Mouse (Mus musculus) forebrain, postnatal 0 days (tissue): ENCODE data around the gene Ddx24. TPM values are rescaled to one million over a fixed set of nuclear protein-coding genes. Genes with fewer than 3 reads are reported as not detected.

ENCODE experiments used
- ATAC-seq: fragments of 200-750 bp; cut with Nextera tagmentation; 2 replicates; pipeline ENCODE4 v1.8.0; 2017; ENCODE audit warnings: mild to moderate bottlenecking, moderate library complexity
- DNase-seq: peaks from one replicate; pipeline ENCODE4 v3.0.0-alpha.2; 2015
- H3K27ac ChIP-seq: fragments of 300-500 bp; sonication (generic); 2 replicates; pipeline ENCODE4 v1.5.1; 2014; ENCODE audit warnings: low read depth, mild to moderate bottlenecking, antibody characterized with exemption, low read length, moderate library complexity, mixed read lengths
- H3K27me3 ChIP-seq: fragments of 300-500 bp; sonication (generic); 2 replicates; pipeline ENCODE4 v1.6.1; 2014; ENCODE audit warnings: mild to moderate bottlenecking, low read length, mixed read lengths; ENCODE audit not compliant: insufficient read depth
- H3K36me3 ChIP-seq: fragments of 300-500 bp; sonication (generic); 2 replicates; pipeline ENCODE4 v1.6.1; 2014; ENCODE audit warnings: mild to moderate bottlenecking, moderate library complexity; ENCODE audit not compliant: insufficient read depth
- H3K4me1 ChIP-seq: fragments of 300-500 bp; sonication (generic); 2 replicates; pipeline ENCODE4 v1.6.1; 2014; ENCODE audit warnings: antibody characterized with exemption; ENCODE audit not compliant: insufficient read depth
- H3K4me2 ChIP-seq: fragments of 300-500 bp; sonication (generic); 2 replicates; pipeline ENCODE4 v1.6.1; 2014; ENCODE audit warnings: low read depth, mild to moderate bottlenecking, moderate library complexity
- H3K4me3 ChIP-seq: fragments of 300-500 bp; sonication (generic); 2 replicates; pipeline ENCODE4 v1.5.1; 2014; ENCODE audit warnings: low read depth, low read length, mixed read lengths
- H3K9ac ChIP-seq: fragments of 300-500 bp; sonication (generic); 2 replicates; pipeline ENCODE4 v1.6.1; 2014; ENCODE audit warnings: mild to moderate bottlenecking
- H3K9me3 ChIP-seq: fragments of 300-500 bp; sonication (generic); 2 replicates; pipeline ENCODE4 v1.6.1; 2016; ENCODE audit warnings: low read length
- CTCF ChIP-seq: sonication (generic); IDR thresholded peaks from 2 replicates; pipeline ENCODE4 v1.5.1; 2016; ENCODE audit warnings: antibody characterized with exemption, control low read depth, low read depth
- WGBS: fragments of 180-500 bp; shearing (Covaris S2); extraction: QIAGEN DNeasy Blood & Tissue Kit; methylation state at CpG from one replicate; pipeline ENCODE4 v1.1.7; 2014; 5-methylcytosine and 5-hydroxymethylcytosine counted together
- polyA plus RNA-seq: library from polyadenylated mRNA; unstranded; fragments of >200 nt; fragmentation: Nextera tagmentation; extraction: Ambion mirVana; gene quantifications from 2 replicates; pipeline ENCODE4 v1.2.1, GENCODE M21; 2015
- total RNA-seq: library from RNA; depleted of rRNA; stranded (reverse); fragments of >200 nt; gene quantifications from 2 replicates; pipeline ENCODE4 v1.2.3, GENCODE M21; 2014

Ddx24 gene
- total and polyA plus RNA-seq, 2 experiments from 2014 or later = 169 to 175 TPM

DNA sequence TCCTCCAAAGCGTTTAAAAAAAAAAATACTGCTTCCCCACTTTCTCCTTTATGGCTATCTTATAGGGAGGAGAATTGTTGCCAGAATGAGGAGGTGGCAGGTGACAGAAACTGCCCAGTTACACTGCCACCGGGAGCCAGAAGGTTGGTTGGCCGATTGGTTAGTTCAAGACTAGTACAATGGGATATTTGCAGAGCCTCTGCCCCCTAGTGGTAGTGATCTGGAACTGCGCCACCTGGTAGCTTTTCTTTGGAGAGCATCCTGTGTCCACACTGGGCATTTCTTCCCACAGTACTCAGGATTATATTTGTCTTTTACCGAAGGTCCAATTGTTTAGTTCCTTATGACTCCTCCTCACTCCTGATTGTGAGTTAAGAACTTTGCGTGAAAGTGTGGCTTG, 53.9 kb downstream of the Ddx24 start:
- no peak overlapping the region for H3K9ac ChIP-seq
- DNase-seq (peak; percentile 40), ATAC-seq (no peak)
- 31% methylated on average over 6 of the region's 6 CpGs for WGBS
- no peak overlapping the region for H3K4me2 ChIP-seq
- no peaks in the 10 kb centered on the region for H3K9me3 ChIP-seq
- H3K27ac ChIP-seq = no peak overlapping the region
- H3K4me3 ChIP-seq = no peak overlapping the region
- no peaks in the 10 kb centered on the region for H3K27me3 ChIP-seq
- H3K36me3 ChIP-seq = no peaks in the 10 kb centered on the region
- peak; percentile 77 for TF ChIP-seq CTCF
- H3K4me1 ChIP-seq = no peaks in the 10 kb centered on the region

DNA sequence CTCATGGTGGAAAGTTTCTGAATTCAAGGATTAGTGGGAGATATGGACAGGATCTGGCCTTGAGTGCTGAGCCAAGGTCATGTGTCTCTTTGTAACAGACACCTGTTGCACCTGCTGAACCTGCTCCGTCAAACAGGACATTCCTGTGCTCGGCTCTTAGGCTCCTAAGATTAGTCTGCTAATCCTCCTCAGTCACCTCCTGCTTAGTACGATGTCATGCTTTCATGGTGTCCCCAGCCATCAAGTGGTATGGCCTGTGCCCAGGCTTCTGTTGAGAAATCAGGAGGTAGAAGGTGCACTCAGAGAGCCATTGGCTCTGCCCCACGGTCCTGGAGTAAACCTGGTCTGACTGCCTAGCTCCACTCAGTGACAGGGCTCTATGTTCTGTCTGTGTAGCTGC, 54.8 kb downstream of the Ddx24 start:
- TF ChIP-seq CTCF = no peak

DNA sequence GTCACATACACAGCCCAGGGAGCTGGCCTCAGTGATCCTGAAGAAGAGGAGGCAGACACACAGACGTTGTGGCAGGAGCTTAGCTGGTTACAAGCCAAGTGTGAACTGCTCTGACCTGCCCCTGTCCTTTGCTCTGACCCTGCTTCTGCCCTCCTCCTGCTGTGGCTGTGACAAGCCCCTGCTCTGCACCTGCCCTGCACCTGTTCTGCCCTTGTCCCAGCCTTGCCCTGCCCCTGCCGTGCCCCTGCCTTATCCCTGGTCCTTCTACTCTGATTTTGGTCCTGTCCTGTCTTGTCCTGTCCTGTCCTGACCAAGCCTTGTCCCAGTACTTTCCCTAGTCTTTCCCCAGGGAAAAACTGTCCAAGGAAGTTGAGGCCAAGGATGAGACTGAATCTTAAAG, 56.9 kb downstream of the Ddx24 start:
- Histone ChIP-seq H3K4me2 (no peak overlapping the region), H3K27me3 (no peaks in the 10 kb centered on the region), H3K4me1 (no peaks in the 10 kb centered on the region), H3K27ac (no peak overlapping the region), H3K4me3 (no peak overlapping the region), H3K9me3 (no peaks in the 10 kb centered on the region), H3K36me3 (no peaks in the 10 kb centered on the region), H3K9ac (no peak overlapping the region)
- 69% methylated on average over 2 of the region's 2 CpGs for WGBS
- no peak for TF ChIP-seq CTCF
- ATAC-seq (no peak), DNase-seq (no peak)

More for the DNA sequence above, 54.8 kb downstream of the Ddx24 start:
- H3K9me3 ChIP-seq = no peaks in the 10 kb centered on the region
- no peak overlapping the region for H3K4me3 ChIP-seq
- H3K27me3 ChIP-seq = no peaks in the 10 kb centered on the region
- WGBS = 88% methylated on average over 4 of the region's 4 CpGs
- DNase-seq (no peak), ATAC-seq (no peak)
- H3K9ac ChIP-seq = no peak overlapping the region
- H3K36me3 ChIP-seq = no peaks in the 10 kb centered on the region
- H3K4me2 ChIP-seq = no peak overlapping the region
- H3K4me1 ChIP-seq = no peaks in the 10 kb centered on the region
- H3K27ac ChIP-seq = no peak overlapping the region

DNA sequence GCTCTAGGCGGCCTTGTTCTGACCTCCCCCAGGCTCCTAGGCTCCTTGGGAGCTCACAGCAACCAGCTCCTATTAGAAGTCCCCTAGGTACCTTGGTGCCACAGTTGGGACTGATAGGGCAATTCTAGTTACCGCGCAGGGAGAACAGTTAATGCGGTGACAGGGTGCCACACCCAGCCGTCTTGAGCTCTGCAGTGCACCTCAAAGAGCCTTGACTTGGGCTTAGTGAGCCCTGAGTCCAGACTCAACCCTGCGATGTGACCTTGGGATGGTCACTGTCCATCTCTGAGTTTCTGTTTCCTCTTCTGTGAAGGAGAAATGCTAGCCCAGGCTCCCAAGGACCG, 57.3 kb downstream of the Ddx24 start:
- DNase-seq (no peak), ATAC-seq (no peak)
- Histone ChIP-seq H3K9me3 (no peaks in the 10 kb centered on the region), H3K4me2 (peak overlapping the region; percentile 19; the same call in 1 of the 2 replicates), H3K4me1 (no peaks in the 10 kb centered on the region), H3K4me3 (no peak overlapping the region), H3K27ac (no peak overlapping the region), H3K27me3 (no peaks in the 10 kb centered on the region), H3K36me3 (no peaks in the 10 kb centered on the region), H3K9ac (no peak overlapping the region)
- 82% methylated on average over 7 of the region's 7 CpGs for WGBS
- no peak for TF ChIP-seq CTCF

DNA sequence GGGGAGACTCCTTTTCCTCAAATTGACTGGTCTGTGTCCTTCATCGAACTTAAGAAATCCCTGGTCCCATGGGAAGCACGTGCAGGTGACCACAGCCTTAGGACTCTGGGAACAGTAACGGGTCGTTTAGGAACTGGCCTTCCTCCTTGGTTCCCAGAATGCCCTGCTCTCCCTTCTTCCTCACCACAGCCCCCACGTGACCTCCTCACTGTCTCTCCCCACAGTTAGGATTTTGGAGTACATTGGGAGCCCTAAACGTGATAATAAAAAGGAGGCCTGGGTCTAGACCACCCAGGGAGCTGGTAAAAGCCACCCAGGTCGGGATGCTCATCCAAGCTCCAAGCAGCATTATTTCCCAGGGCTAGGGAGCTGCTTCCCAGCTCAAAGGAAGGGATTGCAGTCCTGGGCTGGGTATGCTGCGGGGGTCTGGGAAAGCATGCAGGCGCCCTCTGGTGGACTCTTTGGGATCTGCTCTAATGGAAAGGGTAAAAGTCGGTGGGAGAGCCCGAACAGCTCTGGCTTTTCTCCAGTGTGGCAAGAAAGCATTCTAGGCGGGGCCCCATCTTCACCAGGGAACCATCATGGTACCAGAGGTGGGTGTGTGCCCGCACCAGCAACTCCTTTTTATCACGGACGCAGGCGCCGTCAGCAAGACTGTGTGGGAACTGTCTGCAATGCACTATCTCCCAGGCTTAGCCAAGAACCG, 57.9 kb downstream of the Ddx24 start:
- peak; percentile 83 for TF ChIP-seq CTCF
- Histone ChIP-seq H3K9me3 (no peaks in the 10 kb centered on the region), H3K4me1 (no peaks in the 10 kb centered on the region), H3K9ac (no peak overlapping the region), H3K27me3 (no peaks in the 10 kb centered on the region), H3K36me3 (no peaks in the 10 kb centered on the region), H3K4me3 (no peak overlapping the region), H3K27ac (no peak overlapping the region), H3K4me2 (peak overlapping the region; percentile 19)
- WGBS = 22% methylated on average over 18 of the region's 18 CpGs
- ATAC-seq (peak; percentile 92), DNase-seq (peak; percentile 84)

DNA sequence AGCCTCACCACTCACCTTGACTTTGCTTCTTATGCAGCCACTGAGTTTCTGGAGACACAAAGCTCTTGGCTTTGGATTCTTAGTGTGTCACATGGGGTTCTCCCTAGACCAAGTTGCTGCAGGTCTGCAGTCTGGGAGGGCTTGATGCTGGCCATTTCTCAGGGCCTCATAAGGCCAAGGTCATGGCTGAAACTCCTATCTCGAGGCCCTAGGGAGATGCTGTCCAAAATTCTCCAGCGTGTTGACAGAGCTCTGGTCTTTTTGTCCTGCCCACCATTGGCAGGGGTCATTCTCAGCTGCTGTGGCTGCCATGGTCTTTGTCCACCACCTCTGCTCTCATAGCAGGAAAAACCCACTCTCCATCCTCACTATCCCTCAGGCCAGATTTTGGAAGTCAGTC, 58.5 kb downstream of the Ddx24 start:
- no peak for TF ChIP-seq CTCF
- Histone ChIP-seq H3K27me3 (no peaks in the 10 kb centered on the region), H3K4me2 (no peak overlapping the region), H3K4me3 (no peak overlapping the region), H3K4me1 (no peaks in the 10 kb centered on the region), H3K9me3 (no peaks in the 10 kb centered on the region), H3K9ac (no peak overlapping the region), H3K36me3 (no peaks in the 10 kb centered on the region), H3K27ac (no peak overlapping the region)
- WGBS = 83% methylated on average over 2 of the region's 2 CpGs
- DNase-seq (no peak), ATAC-seq (no peak)

DNA sequence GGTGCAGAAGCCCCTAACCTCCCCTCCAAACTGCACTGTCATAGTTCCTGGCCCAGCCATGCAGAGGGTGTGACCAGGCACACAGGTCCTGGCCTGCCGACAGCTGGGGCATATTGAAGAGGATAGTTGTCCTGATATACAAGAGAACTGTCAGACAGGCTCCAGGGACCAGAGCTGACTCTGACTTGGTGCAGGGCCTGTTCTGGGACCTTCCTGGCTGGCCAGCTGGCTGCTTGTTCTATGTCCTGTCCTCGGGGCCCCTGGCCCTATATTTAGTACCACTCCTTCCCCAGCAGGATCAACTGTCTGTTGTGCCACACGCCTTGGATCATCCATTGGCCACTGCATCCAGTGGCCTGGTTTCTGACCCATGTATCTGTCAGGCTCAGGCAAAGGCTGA, 63.3 kb downstream of the Ddx24 start:
- H3K36me3 ChIP-seq = no peaks in the 10 kb centered on the region
- no peak overlapping the region for H3K4me2 ChIP-seq
- no peak overlapping the region for H3K27ac ChIP-seq
- H3K4me3 ChIP-seq = no peak overlapping the region
- H3K27me3 ChIP-seq = no peaks in the 10 kb centered on the region
- no peaks in the 10 kb centered on the region for H3K9me3 ChIP-seq
- no peak for ATAC-seq
- no peaks in the 10 kb centered on the region for H3K4me1 ChIP-seq
- WGBS = 73% methylated on average over 3 of the region's 3 CpGs
- no peak overlapping the region for H3K9ac ChIP-seq
- no peak for TF ChIP-seq CTCF
- no peak for DNase-seq
